ENCODE assay signal across 27 mouse cellular contexts in genomic region chr2:103211179-103211578, GRCm38 (mm10).
"Had no signal": no experiment of that assay in that cellular context is flagged by ENCODE, and none has a peak within 500 bp of the region (broad histone marks: within the 10 kb centered on the region; RNA-seq: fewer than 3 reads in every experiment).

No protein-coding gene starts in this region.

- H3K9me3 ChIP-seq: embryonic facial prominence, embryonic 15.5 days; forebrain, embryonic 10.5 days; forebrain, embryonic 12.5 days; forebrain, embryonic 13.5 days; forebrain, embryonic 15.5 days had no signal

- H3K9ac ChIP-seq: embryonic facial prominence, embryonic 15.5 days; forebrain, embryonic 12.5 days; forebrain, embryonic 13.5 days; forebrain, embryonic 15.5 days; forebrain, postnatal 0 days had no signal

- H3K27me3 ChIP-seq: embryonic facial prominence, embryonic 15.5 days; forebrain, embryonic 12.5 days; forebrain, embryonic 13.5 days; forebrain, embryonic 15.5 days had no signal

- H3K4me3 ChIP-seq: embryonic facial prominence, embryonic 15.5 days; erythroblast, embryonic 14.5 days; forebrain, embryonic 10.5 days; forebrain, embryonic 12.5 days; forebrain, embryonic 13.5 days; forebrain, embryonic 15.5 days; gastrocnemius, adult 2 months; heart, adult 2 months had no signal

- H3K4me2 ChIP-seq: embryonic facial prominence, embryonic 15.5 days; forebrain, embryonic 12.5 days; forebrain, embryonic 13.5 days; forebrain, embryonic 15.5 days had no signal

- DNase-seq: cerebellum, adult 18-20 months; cerebellum, adult 2 months; cerebellum, adult 8-10 months; cerebellum, adult 9-10 months; cerebellum, adult 9-11 months; cerebellum, postnatal 10 days; cerebellum, postnatal 14 days; cerebellum, postnatal 25 days; cerebellum, postnatal 36 days; embryo, embryonic 11 days; forebrain, postnatal 0 days; gastrocnemius, adult 2 months; gastrocnemius, postnatal 10 days; gastrocnemius, postnatal 14 days; gastrocnemius, postnatal 25 days; gastrocnemius, postnatal 36 days; heart, adult 11 months; heart, adult 18-20 months; heart, adult 2 months had no signal

- H3K36me3 ChIP-seq: embryonic facial prominence, embryonic 15.5 days; forebrain, embryonic 10.5 days; forebrain, embryonic 12.5 days; forebrain, embryonic 15.5 days had no signal

- H3K27ac ChIP-seq: embryonic facial prominence, embryonic 15.5 days; forebrain, embryonic 10.5 days; forebrain, embryonic 12.5 days; forebrain, embryonic 13.5 days; forebrain, embryonic 15.5 days; gastrocnemius, adult 2 months; heart, adult 2 months had no signal

- H3K4me1 ChIP-seq: forebrain, embryonic 13.5 days; forebrain, embryonic 15.5 days had no signal

- ATAC-seq: forebrain, embryonic 13.5 days; forebrain, embryonic 14.5 days; forebrain, embryonic 15.5 days; forebrain, embryonic 16.5 days; forebrain, postnatal 0 days had no signal
